Mouse (Mus musculus) myocyte (in vitro differentiated cells): ENCODE measurements around the gene Lrcol1. TPM values are rescaled to one million over a fixed set of nuclear protein-coding genes. Genes with fewer than 3 reads are reported as not detected.

Experiments used
- H3K27me3 ChIP-seq: one replicate; pipeline ENCODE4 v1.6.1; 2011; ENCODE audit not compliant: control insufficient read depth, insufficient read depth, insufficient read length
- H3K36me3 ChIP-seq: one replicate; pipeline ENCODE4 v1.6.1; 2011; ENCODE audit not compliant: control insufficient read depth, insufficient read depth
- H3K4me2 ChIP-seq: one replicate; pipeline ENCODE4 v1.6.1; 2011; ENCODE audit warnings: low read depth, control low read depth
- H3K4me3 ChIP-seq: one replicate; pipeline ENCODE4 v1.5.1; 2011; ENCODE audit warnings: mild to moderate bottlenecking, control low read depth, moderate library complexity
- H3K79me2 ChIP-seq: one replicate; pipeline ENCODE4 v1.6.1; 2011; ENCODE audit not compliant: control insufficient read depth, insufficient read depth
- H3ac ChIP-seq: one replicate; pipeline ENCODE4 v1.6.1; 2011; ENCODE audit not compliant: control insufficient read depth, insufficient read length
- CEBPB ChIP-seq: IDR thresholded peaks from 2 replicates; pipeline ENCODE4 v1.6.1; 2011; ENCODE audit warnings: mild to moderate bottlenecking, moderate library complexity; ENCODE audit not compliant: poor library complexity, insufficient read depth, severe bottlenecking
- E2F4 ChIP-seq: IDR thresholded peaks from one replicate; pipeline ENCODE4 v1.6.1; 2011; ENCODE audit warnings: mild to moderate bottlenecking, control low read depth, moderate library complexity; ENCODE audit not compliant: insufficient read depth
- MAX ChIP-seq: IDR thresholded peaks from one replicate; pipeline ENCODE4 v1.6.1; 2011; ENCODE audit warnings: low read depth, mild to moderate bottlenecking, control low read depth
- MYOD1 ChIP-seq, 3 experiments: IDR thresholded peaks; one replicate each; pipeline ENCODE4 v1.6.1; 2011; ENCODE audit warnings: control low read depth in 2 of 3, low read depth in 2 of 3, mild to moderate bottlenecking in 2 of 3, moderate library complexity in 1 of 3; ENCODE audit not compliant: insufficient read length in 2 of 3, control insufficient read depth in 1 of 3
- MYOG ChIP-seq, 3 experiments: IDR thresholded peaks; one replicate each; pipeline ENCODE4 v1.6.1; 2011; ENCODE audit warnings: control low read depth in 2 of 3, low read depth in 2 of 3, mild to moderate bottlenecking in 2 of 3; ENCODE audit not compliant: insufficient read length in 2 of 3, control insufficient read depth in 1 of 3, insufficient read depth in 1 of 3
- POLR2A ChIP-seq: IDR thresholded peaks from one replicate; pipeline ENCODE4 v1.6.1; 2011; ENCODE audit warnings: low read depth, mild to moderate bottlenecking, control low read depth, moderate library complexity; ENCODE audit not compliant: insufficient read length
- POLR2AphosphoS2 ChIP-seq: IDR thresholded peaks from one replicate; pipeline ENCODE4 v1.6.1; 2011; ENCODE audit warnings: low read depth, control low read depth; ENCODE audit not compliant: insufficient read length
- REST ChIP-seq: IDR thresholded peaks from one replicate; pipeline ENCODE4 v1.6.1; 2011; ENCODE audit warnings: mild to moderate bottlenecking, control low read depth, moderate library complexity; ENCODE audit not compliant: insufficient read depth, insufficient read length
- SRF ChIP-seq: IDR thresholded peaks from one replicate; pipeline ENCODE4 v1.6.1; 2011; ENCODE audit warnings: low read depth; ENCODE audit not compliant: control insufficient read depth, insufficient read length
- TCF12 ChIP-seq: IDR thresholded peaks from one replicate; pipeline ENCODE4 v1.6.1; 2011; ENCODE audit warnings: mild to moderate bottlenecking, control low read depth; ENCODE audit not compliant: poor library complexity, insufficient read depth, severe bottlenecking
- TCF3 ChIP-seq: IDR thresholded peaks from one replicate; pipeline ENCODE4 v1.6.1; 2011; ENCODE audit warnings: low read depth, control low read depth; ENCODE audit not compliant: insufficient read length
- USF1 ChIP-seq: IDR thresholded peaks from one replicate; pipeline ENCODE4 v1.6.1; 2011; ENCODE audit warnings: low read depth, mild to moderate bottlenecking, control low read depth, moderate library complexity
- polyA plus RNA-seq: library from polyadenylated mRNA; unstranded; fragments of >200 nt; fragmentation: generic; extraction: Trizol; gene quantifications from one replicate; pipeline ENCODE4 v1.2.1, GENCODE M21; 2012; ENCODE audit warnings: missing spikeins

Lrcol1 gene
- polyA plus RNA-seq = not detected

DNA sequence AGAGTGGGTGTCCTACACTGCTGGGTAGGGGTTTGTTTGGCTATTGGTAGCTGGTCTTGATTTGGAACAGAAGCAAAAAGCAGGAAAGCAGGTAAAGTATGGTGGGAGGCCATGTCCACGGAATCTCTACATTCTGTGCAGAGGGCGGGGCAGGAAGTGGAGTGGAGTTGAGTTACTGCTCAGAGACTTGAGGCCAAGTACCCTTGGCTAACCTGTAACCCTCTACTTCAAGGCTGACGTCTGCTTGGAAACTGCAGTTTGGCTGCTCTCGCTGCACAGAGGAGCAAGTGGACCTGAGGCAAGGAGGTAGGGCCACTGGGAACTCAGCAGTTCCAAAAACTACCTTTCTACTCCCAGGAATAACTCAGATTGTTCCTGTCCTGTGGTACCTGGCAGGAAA is at the start of gene Lrcol1:
Gene Lrcol1 (plus strand): TSS at position 207 of the 400 bp plus-strand sequence.
- Histone ChIP-seq H3K27me3 (no peaks in the 10 kb centered on the region), H3ac (no peak within 1 kb of the TSS), H3K4me2 (no peak within 1 kb of the TSS), H3K79me2 (no peaks in the 10 kb centered on the region), H3K36me3 (no peaks in the 10 kb centered on the region), H3K4me3 (no peak within 1 kb of the TSS)
- no peak for TF ChIP-seq TCF12
- no peak for TF ChIP-seq CEBPB
- TF ChIP-seq MAX = no peak
- TF ChIP-seq TCF3 = no peak
- no peak for TF ChIP-seq MYOG (IDR thresholded peaks at IDR 0.05; ENCODE audit: control insufficient read depth in 1 of 3, insufficient read depth in 1 of 3, insufficient read length in 2 of 3, low read depth in 2 of 3)
- no peak for TF ChIP-seq E2F4
- no peak for TF ChIP-seq POLR2A
- TF ChIP-seq POLR2AphosphoS2 = no peak
- no peak for TF ChIP-seq REST
- no peak for TF ChIP-seq MYOD1 (IDR thresholded peaks at IDR 0.05; ENCODE audit: control insufficient read depth in 1 of 3, insufficient read length in 2 of 3, low read depth in 2 of 3)
- TF ChIP-seq SRF = no peak

GRCm38 (mm10) chr5:110296637-110297036 is 47.9 kb upstream of the Lrcol1 start:
- Histone ChIP-seq H3K27me3 (no peaks in the 10 kb centered on the region), H3K36me3 (peaks cover 6% of the 10 kb centered on the region), H3K79me2 (no peaks in the 10 kb centered on the region), H3K4me3 (no peak overlapping the region), H3K4me2 (no peak overlapping the region), H3ac (no peak overlapping the region)
- TF ChIP-seq USF1 = no peak
- TF ChIP-seq MAX = no peak

- TF ChIP-seq SRF (no peak), CEBPB (no peak), POLR2AphosphoS2 (no peak), MYOG (IDR thresholded peaks at IDR 0.05; ENCODE audit: control insufficient read depth in 1 of 3, insufficient read depth in 1 of 3, insufficient read length in 2 of 3, low read depth in 2 of 3) (no peak), USF1 (no peak), TCF3 (no peak), E2F4 (no peak), REST (no peak), MYOD1 (IDR thresholded peaks at IDR 0.05; ENCODE audit: control insufficient read depth in 1 of 3, insufficient read length in 2 of 3, low read depth in 2 of 3) (no peak), TCF12 (no peak)
- Histone ChIP-seq H3K4me2 (no peak overlapping the region), H3K27me3 (no peaks in the 10 kb centered on the region), H3K79me2 (no peaks in the 10 kb centered on the region), H3K36me3 (peaks cover 18% of the 10 kb centered on the region), H3ac (no peak overlapping the region), H3K4me3 (no peak overlapping the region)
Measured at GRCm38 (mm10) chr5:110300591-110300990, 43.9 kb upstream of the Lrcol1 start.

DNA sequence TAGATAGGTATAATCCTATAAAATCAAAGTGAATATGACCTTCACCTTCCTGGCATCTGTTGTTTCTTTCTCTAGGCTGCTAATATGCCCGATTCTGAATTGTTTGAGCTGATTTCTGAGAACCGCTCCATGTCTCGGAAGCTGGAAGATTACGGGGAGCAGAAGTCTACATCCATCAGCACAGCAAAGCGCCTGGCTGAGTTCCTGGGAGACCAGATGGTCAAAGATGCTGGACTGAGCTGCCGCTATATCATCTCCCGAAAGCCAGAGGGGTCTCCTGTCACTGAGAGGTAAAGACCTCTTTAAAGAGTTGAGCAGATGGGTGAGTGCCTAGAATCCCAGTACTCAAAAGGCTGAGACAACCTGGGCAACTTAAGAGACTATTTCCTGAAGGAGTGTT is 35.7 kb upstream of the Lrcol1 start:
- no peak overlapping the region for H3ac ChIP-seq
- no peak overlapping the region for H3K4me2 ChIP-seq
- TF ChIP-seq CEBPB = no peak
- TF ChIP-seq REST = no peak
- no peak for TF ChIP-seq POLR2AphosphoS2
- TF ChIP-seq POLR2A = no peak
- TF ChIP-seq MAX = no peak
- no peak for TF ChIP-seq TCF12
- TF ChIP-seq USF1 = no peak
- no peak for TF ChIP-seq E2F4
- no peak for TF ChIP-seq MYOG (IDR thresholded peaks at IDR 0.05; ENCODE audit: control insufficient read depth in 1 of 3, insufficient read depth in 1 of 3, insufficient read length in 2 of 3, low read depth in 2 of 3)
- no peak for TF ChIP-seq SRF
- H3K4me3 ChIP-seq = no peak overlapping the region
- no peaks in the 10 kb centered on the region for H3K27me3 ChIP-seq
- H3K79me2 ChIP-seq = no peaks in the 10 kb centered on the region
- H3K36me3 ChIP-seq = no peaks in the 10 kb centered on the region

DNA sequence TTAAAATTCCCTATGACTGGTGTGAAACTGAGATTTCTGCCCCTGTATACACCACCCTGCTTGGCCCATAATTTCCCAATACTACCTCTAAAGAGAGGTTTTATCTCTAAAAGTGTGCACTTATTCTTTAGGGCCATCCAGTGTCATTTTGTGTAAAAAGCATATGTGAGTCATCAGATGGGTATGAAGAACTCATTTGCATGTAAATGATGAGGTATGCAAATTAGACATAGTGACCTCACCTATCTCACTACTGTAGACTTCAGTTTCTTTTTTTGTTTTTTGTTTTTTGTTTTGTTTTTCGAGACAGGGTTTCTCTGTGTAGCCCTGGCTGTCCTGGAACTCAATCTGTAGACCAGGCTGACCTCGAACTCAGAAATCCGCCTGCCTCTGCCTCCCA is 31.4 kb upstream of the Lrcol1 start:
- Histone ChIP-seq H3K27me3 (no peaks in the 10 kb centered on the region), H3K36me3 (peaks cover 3% of the 10 kb centered on the region), H3K4me3 (no peak overlapping the region), H3K4me2 (no peak overlapping the region), H3K79me2 (no peaks in the 10 kb centered on the region), H3ac (no peak overlapping the region)
- TF ChIP-seq POLR2A (no peak), MYOD1 (IDR thresholded peaks at IDR 0.05; ENCODE audit: control insufficient read depth in 1 of 3, insufficient read length in 2 of 3, low read depth in 2 of 3) (no peak), MAX (no peak), SRF (no peak), USF1 (no peak), CEBPB (no peak), REST (no peak), TCF12 (no peak)
